Mouse (Mus musculus) spleen, postnatal 4 days (tissue): ENCODE results near the gene Srpk1.

Experiments
- DNase-seq, 2 experiments: peaks; one replicate each; pipeline ENCODE4 v3.0.0; 2022; ENCODE audit warnings: low spot score in 2 of 2

The Srpk1 gene

DNA sequence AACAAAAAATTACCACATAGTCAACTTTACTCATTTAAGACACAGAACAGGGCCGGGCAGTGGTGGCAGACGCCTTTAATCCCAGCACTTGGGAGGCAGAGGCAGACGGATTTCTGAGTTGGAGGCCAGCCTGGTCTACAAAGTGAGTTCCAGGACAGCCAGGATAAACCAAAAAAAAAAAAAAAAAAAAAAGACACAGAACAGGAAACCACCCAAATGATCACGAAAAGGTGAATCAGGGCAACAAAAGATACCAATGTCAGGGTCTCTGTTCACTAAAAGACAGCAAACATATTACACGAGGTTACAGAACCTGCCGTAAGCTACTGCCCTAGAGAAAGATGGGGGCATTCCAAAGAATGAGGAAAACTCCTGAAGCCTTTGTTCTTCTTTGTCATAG, 9.4 kb downstream of the Srpk1 start:
- DNase-seq: no peak

- no peak for DNase-seq
Observed at GRCm38 (mm10) chr17:28612603-28613002, 9.9 kb downstream of the Srpk1 start.

GRCm38 (mm10) chr17:28609543-28609942, 13.0 kb downstream of the Srpk1 start:
- DNase-seq: no peak

DNA sequence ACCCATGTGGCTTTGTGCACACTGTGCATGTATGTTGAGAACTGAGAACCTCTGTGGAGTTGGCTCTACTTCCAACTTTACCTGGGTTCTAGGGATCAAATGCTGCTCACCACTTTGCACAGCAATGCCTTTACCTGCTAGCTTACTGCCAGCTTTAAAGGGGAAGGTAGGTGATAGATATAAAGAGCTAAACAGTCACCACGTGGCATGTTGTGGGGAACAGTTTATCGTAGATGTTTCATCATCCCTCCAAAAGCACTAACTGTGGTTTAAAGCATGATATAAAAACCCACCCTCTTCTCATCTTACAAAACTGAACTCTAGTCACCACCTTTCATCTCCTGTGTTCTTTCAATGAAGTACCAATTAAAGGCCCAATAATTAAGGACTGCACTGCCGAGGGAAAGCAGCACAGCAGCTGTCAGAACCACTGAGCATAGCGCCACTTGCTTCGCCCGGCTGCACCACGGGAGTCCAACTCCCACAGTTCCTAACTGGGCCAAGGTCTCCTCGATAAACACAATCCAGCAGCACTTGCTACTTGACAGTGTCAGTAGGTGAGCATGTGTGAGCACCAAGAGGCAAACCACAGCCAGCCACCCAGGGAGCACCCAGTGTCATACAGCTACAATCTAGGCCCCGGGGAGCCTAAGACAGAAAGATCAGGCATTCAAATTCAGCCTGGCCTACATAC, 20.8 kb downstream of the Srpk1 start:
- no peak for DNase-seq

DNA sequence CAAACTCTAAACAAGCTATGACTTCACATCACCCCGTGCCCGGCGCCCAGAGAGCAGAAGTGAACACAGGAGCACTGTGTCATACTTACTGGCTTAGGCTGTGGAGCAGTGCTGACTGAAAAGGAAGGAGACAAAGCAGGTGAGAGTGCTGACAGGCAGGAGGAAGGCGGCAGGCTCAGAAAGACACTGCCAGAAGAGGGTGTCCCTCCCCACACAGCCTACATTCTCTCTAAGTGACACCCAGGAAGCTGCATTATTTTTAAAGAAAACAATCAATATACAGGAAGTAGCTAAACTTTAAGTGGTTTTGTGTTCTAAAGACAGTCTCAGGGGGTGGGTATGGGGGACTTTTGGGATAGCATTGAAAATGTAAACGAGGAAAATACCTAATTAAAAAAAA, 21.7 kb downstream of the Srpk1 start:
- no peak for DNase-seq

GRCm38 (mm10) chr17:28593965-28594364, 28.5 kb downstream of the Srpk1 start:
- DNase-seq: no peak

GRCm38 (mm10) chr17:28592998-28593397, 29.5 kb downstream of the Srpk1 start:
- DNase-seq: peak; percentile 73 to 93

DNA sequence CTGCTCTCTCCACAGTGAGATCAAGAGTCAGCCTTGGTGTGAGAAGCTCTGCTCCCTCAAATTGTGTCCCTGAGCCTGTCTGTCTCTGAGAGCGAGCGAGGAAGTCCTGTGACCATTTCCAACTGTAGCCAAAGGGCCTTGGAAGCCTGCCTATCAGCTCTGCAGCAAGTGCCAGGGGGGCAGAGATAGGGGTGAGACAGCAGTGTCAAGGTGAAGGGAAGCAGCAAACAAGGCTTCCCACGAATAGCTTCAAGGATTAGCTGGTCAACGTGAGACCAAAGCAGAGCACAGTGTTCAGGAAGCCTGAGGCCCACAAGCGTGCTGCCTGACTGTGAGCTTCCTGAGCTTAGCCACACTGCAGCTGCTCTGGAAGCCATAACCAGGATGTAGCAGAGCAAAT, 31.0 kb downstream of the Srpk1 start:
- peak in 1 of 2 experiments; percentile 40 for DNase-seq

- DNase-seq: no peak
Observed at GRCm38 (mm10) chr17:28590596-28590995, 31.9 kb downstream of the Srpk1 start.

DNA sequence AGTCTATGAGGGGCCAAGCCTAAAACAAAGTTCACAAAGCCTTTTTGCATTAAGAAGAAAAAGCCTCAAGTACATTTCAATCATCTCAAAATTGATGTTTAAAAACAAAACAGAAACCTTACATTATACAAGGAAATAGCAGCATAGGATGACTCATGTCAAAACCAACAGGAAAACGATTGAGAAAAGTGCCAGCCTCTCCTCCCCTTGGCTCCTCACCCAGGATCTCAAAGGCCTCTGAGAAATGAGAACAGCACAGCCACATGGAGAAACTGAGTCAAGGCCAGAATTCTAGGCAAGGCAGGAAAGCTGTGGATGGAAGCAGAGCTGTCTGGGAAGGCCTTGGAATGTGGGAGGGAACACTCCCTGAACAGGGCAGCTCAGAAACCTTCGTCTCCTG, 33.9 kb downstream of the Srpk1 start:
- no peak for DNase-seq

GRCm38 (mm10) chr17:28586509-28586908, 36.0 kb downstream of the Srpk1 start:
- no peak for DNase-seq

- DNase-seq: no peak
Observed at GRCm38 (mm10) chr17:28581056-28581455, 41.5 kb downstream of the Srpk1 start.

DNA sequence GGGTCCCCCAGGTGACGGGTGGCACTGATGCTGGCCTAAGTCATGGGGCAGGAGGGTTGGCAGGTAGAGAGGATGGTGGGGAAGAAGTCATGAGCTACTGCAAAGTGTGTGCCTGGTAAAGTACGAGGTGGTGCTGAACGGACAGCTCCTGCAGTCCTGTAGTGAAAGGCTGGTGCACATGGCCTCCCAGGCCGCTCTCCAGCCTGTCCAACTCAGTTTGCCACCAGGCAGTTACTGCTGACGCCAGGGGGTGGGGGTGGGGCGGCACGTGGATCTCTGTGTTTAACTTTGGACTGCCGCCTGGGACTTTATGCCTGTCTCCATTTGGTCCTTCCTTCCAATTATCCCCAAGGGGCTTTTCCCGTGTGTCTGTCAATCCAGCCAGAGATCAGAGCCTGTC, 42.1 kb downstream of the Srpk1 start:
- peak; percentile 50 to 85 for DNase-seq

- DNase-seq: peak; percentile 32 to 86
Observed at GRCm38 (mm10) chr17:28575244-28576125, 47.0 kb downstream of the Srpk1 start, which contains the start of gene Lhfpl5. TSS of gene Lhfpl5 (plus strand) at chr17:28575641.

- no peak for DNase-seq
Observed at GRCm38 (mm10) chr17:28572941-28573340, 49.6 kb downstream of the Srpk1 start.

DNA sequence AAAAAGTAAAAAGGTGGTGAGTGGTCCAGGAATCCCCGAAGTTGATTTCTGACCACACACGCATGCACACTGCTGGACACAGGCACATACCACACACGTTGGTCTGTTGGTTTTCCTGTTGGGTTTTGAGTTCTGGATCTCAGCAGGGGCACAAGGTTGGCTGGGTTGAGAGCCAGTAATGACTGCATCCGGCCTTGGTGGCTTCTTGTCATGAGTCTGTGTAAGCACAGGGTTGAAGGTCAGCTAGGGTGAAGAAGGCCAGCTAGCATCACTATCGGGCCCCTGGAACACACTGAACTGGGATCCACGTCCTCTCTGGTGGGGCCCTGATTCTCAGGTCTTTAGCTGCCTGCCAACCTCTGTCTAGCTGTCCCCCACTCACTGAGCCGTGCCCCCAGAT, 50.0 kb downstream of the Srpk1 start:
- DNase-seq: no peak

DNA sequence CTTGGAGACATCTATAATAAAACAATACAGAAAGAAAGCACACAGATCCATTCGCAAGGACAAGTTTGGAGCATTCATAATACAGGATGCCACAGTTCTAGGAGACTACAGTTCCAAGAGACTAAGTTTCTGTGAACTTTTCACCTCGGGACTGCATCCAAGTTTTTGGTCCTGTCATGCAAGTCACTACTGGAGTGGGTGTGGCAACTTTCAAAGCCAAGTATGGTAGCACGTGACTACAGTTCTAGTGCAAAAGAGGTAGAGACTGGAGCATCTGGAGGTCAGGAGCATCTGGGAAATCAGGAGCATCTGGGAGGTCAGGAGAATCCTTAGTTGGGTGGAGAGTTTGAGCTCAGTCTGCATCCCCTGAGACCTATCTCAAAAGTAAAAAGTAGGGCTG, 50.6 kb downstream of the Srpk1 start:
- DNase-seq: no peak

DNA sequence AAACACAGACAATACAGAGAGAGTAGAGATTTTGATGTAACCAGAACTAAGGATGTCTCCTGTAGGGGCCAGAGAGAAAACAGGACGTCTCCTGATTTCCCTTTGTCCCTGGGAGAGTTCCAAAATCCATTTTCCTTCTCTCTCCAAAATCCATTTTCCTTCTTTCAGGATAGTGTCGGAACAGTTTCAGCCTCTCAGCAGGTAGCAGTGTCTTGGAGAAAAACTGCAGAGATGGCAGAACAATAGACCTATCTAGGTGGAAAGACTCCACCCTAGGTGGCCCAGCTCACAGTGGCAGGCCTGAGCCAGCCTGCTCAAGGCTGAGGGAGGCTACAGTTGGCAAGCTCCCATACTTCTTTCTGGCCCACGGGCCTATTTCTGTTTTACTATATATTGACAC, 55.0 kb downstream of the Srpk1 start:
- no peak for DNase-seq

DNA sequence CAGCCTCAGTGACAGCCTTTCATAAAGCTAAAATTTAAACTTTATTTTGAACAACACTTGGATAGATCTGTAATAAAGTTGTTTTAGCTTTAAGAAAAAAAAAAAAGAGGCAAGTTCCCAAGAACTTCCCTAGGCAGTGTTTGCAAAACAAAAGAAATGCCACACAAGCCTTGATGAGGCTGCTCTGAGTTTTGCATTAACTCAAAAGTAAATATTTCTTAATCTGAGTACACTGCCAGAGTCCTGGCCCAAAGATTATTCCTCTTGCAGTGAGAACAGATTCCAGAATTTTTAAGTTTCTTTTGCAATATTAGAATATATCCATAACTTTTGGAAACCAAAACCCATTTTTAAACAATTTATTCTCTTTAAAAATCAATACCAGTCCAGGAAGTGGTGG, 57.3 kb downstream of the Srpk1 start:
- no peak for DNase-seq

GRCm38 (mm10) chr17:28561613-28562012, 60.9 kb downstream of the Srpk1 start:
- no peak for DNase-seq

DNA sequence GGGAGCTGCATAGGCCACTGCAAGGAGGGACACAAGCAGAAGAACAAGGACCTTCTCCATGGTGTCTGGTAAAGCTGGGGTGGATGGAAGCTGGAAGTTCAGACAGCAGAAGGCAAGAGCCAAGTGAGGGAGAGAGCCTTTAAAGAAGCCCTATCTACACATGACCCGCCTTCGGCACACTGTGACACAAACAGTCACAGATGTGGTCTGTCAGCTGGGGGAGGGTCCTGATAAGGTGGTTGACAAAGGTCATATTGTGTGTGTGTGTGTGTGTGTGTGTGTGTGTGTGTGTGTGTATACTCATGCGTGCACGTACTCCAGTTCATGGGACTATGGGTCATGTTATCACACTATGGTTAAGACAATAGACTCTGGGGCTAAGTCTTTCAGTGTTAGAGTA, 61.9 kb downstream of the Srpk1 start, which contains the start of gene Clps:
Gene Clps, minus strand, starts transcription at position 169 of the 400 bp plus-strand sequence.
- DNase-seq: no peak

- no peak for DNase-seq
Observed at GRCm38 (mm10) chr17:28557772-28558171, 64.7 kb downstream of the Srpk1 start.
